9 mouse cellular contexts compared by ENCODE assay signal in genomic region chr4:46177496-46177895, GRCm38 (mm10).
"Had no signal": no experiment of that assay in that cellular context is flagged by ENCODE, and none has a peak within 500 bp of the region (broad histone marks: within the 10 kb centered on the region; RNA-seq: fewer than 3 reads in every experiment).

No protein-coding gene starts in this region.

- DNase-seq: kidney, adult 18-20 months; kidney, postnatal 10 days; lung, adult 2 months; lung, postnatal 36 days; right cerebral cortex, postnatal 14 days; thymus, postnatal 4 days had no signal

- ATAC-seq: intestine, embryonic 15.5 days; lung, postnatal 0 days; midbrain, embryonic 15.5 days had no signal
